In genomic region chr7:64709520-64710262, GRCm38 (mm10) we compare ENCODE assay signal across 10 mouse cellular contexts.
DNase-seq lines count a peak whose midpoint lies in the region; ATAC-seq lines count a peak whose summit lies in the region.
"Had no signal": no experiment of that assay in that cellular context is flagged by ENCODE, and none has a peak within 500 bp of the region (broad histone marks: within the 10 kb centered on the region; RNA-seq: fewer than 3 reads in every experiment).

No protein-coding gene starts in this region.

- H3K4me1 ChIP-seq in midbrain, embryonic 15.5 days, result peaks cover 11% of the 10 kb centered on the region
- H3K4me1 ChIP-seq: embryonic facial prominence, embryonic 13.5 days had no signal

- no peaks in the 10 kb centered on the region for H3K27me3 ChIP-seq in midbrain, embryonic 15.5 days (replicated peaks)
- H3K27me3 ChIP-seq: embryonic facial prominence, embryonic 13.5 days had no signal

- H3K4me2 ChIP-seq in midbrain, embryonic 15.5 days, result no peak overlapping the region
- H3K4me2 ChIP-seq: embryonic facial prominence, embryonic 13.5 days had no signal

- no peak overlapping the region for H3K27ac ChIP-seq in midbrain, embryonic 15.5 days
- H3K27ac ChIP-seq: embryonic facial prominence, embryonic 13.5 days had no signal

- ATAC-seq in cerebellum, adult (ENCODE audit: insufficient number of reproducible peaks, low FRiP score, low TSS enrichment), result peak; percentile 85
- peak; percentile 68 for ATAC-seq in midbrain, embryonic 15.5 days (replicated peaks)
- no peak for ATAC-seq in monocyte, adult 5-6 weeks (replicated peaks; ENCODE audit: insufficient number of reproducible peaks, low FRiP score, low TSS enrichment, poor library complexity, severe bottlenecking)
- ATAC-seq: intestine, embryonic 16.5 days had no signal

- H3K9me3 ChIP-seq in midbrain, embryonic 15.5 days, result no peaks in the 10 kb centered on the region
- H3K9me3 ChIP-seq: embryonic facial prominence, embryonic 13.5 days had no signal

- 88% methylated on average over 13 of the region's 13 CpGs for WGBS in midbrain, embryonic 15.5 days

- DNase-seq in layer of hippocampus, adult 11-12 months (ENCODE audit: low spot score), result peak; percentile 58
- no peak for DNase-seq in layer of hippocampus, postnatal 25 days (ENCODE audit: extremely low spot score in 1 of 2, low spot score in 1 of 2)
- DNase-seq in embryo, embryonic 10.5 days (ENCODE audit: low spot score), result peak; percentile 16
- DNase-seq in thymus, postnatal 14 days, result no peak
- DNase-seq in gastrocnemius, postnatal 25 days, result no peak

- no peak overlapping the region for H3K4me3 ChIP-seq in midbrain, embryonic 15.5 days
- H3K4me3 ChIP-seq: embryonic facial prominence, embryonic 13.5 days had no signal

- no peak overlapping the region for H3K9ac ChIP-seq in midbrain, embryonic 15.5 days
- H3K9ac ChIP-seq: embryonic facial prominence, embryonic 13.5 days had no signal

- no peaks in the 10 kb centered on the region for H3K36me3 ChIP-seq in midbrain, embryonic 15.5 days (replicated peaks)
- H3K36me3 ChIP-seq: embryonic facial prominence, embryonic 13.5 days had no signal

Comparison
In these comparisons a context has a peak if more than half of its experiments do, and no peak if none do; other contexts are left out.
1. DNase-seq: peak in layer of hippocampus, adult 11-12 months (single experiment) and embryo, embryonic 10.5 days (single experiment); none in layer of hippocampus, postnatal 25 days (0 of 2), thymus, postnatal 14 days (single experiment) and gastrocnemius, postnatal 25 days (single experiment).